Mouse (Mus musculus) left cerebral cortex, adult 2 months (tissue): ENCODE measurements around the gene Kdm2a. TPM values are rescaled to one million over a fixed set of nuclear protein-coding genes. Genes with fewer than 3 reads are reported as not detected.

ENCODE experiments used
- DNase-seq, 2 experiments: peaks; one replicate each; pipeline ENCODE4 v3.0.0; 2021 to 2022; ENCODE audit warnings: low spot score in 2 of 2, mixed read lengths in 1 of 2; ENCODE audit errors: extremely low spot score in 1 of 2
- H3K27ac ChIP-seq: fragments of 200-600 bp; 2 replicates; pipeline ENCODE4 v1.8.1; 2022
- H3K4me3 ChIP-seq: fragments of 200-600 bp; 2 replicates; pipeline ENCODE4 v1.8.1; 2022
- CTCF ChIP-seq: fragments of 200-600 bp; IDR thresholded peaks from 2 replicates; pipeline ENCODE4 v1.8.1; 2022; ENCODE audit warnings: antibody characterized with exemption, mild to moderate bottlenecking, moderate library complexity
- intact Hi-C: fragments of 180-260 bp; cut with DNase I; formaldehyde crosslinking; loops from one replicate; pipeline ENCODE4 v1.15.1; 2025
- total RNA-seq, 2 experiments: library from RNA; stranded (reverse); gene quantifications; 2 replicates each; pipeline ENCODE4 v1.2.3; 2021

Kdm2a gene
- total RNA-seq, 2 experiments from 2014 or later, result 73.2 to 92.3 TPM

DNA sequence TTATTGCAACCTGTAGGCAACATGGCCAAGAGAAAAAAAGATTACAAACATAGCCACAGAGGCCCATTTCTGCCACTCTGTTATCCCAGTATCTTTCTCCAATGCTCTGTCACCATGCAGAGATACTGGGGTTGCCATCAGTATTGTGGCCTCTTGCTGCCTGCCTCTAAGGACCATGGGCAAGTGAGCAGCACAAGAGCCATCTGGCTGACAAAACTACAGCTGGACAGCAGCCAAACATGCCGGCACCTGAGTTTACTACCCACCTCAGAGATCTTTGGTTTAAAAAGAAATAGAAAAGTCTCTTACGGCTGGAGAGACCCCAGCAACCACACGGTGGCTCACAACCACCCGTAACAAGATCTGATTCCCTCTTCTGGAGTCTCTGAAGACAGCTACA lies 78.8 kb downstream of the Kdm2a start:
- TF ChIP-seq CTCF, result no peak
- Histone ChIP-seq H3K27ac (no peak overlapping the region), H3K4me3 (no peak overlapping the region)
- no peak for DNase-seq
- intact Hi-C loops, result no loop called here

DNA sequence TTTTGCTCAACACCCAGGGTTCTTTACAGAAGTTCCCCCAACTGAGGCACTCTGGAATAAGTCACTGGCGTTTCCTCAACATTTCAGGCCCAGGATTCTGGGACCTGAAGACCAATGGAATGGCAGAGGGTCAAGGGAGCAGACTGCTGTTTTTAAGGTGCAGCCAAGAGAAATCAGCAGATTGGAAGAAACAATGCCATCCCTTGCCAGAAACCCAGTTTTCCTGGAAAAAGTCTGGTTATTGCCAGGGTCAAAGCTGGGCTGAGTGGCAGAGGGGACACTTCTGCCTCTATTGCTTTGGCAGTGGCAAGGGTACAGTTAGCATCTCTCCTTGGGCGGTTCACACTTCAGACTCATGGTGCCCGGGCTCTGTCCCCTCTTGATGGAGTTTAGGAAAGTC lies 80.9 kb downstream of the Kdm2a start:
- Histone ChIP-seq H3K27ac (no peak overlapping the region), H3K4me3 (no peak overlapping the region)
- no peak for DNase-seq
- no peak for TF ChIP-seq CTCF
- intact Hi-C loops, result no loop called here

DNA sequence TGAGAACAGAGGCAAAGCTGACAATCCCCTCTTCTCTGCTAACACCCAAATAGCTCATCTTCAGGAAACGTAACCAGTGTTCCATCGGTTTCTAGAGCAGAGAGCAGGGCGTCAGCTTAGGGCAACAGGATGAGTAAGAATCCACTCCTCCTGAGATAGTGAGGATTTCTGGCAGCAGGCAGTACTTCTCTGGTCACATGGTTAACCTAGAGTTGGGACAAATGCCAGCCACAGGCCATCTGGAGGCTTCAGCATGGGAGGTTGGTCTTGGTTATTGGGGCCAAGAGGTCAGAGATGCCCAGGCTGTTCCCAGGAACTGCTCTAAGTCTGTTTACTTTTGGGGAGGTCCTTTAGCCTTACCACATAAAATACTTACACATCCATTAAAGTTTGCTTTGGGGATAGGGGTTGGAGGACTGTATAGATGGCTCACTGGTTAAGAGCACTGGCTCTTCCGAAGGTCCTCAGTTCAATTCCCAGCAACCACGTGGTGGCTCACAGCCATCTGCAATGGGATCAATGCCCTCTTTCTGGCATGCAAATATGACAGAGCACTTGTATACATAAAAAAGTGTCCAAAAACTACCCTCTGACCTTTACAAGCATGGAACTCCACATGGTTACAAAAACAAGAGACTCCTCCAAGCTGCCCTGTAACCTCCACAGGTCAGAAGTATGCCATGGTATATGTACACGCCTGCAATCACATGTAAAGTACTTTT lies 82.7 kb downstream of the Kdm2a start:
- DNase-seq, result no peak
- intact Hi-C loops, result no loop called here
- no peak for TF ChIP-seq CTCF
- no peak overlapping the region for H3K4me3 ChIP-seq
- H3K27ac ChIP-seq, result no peak overlapping the region

DNA sequence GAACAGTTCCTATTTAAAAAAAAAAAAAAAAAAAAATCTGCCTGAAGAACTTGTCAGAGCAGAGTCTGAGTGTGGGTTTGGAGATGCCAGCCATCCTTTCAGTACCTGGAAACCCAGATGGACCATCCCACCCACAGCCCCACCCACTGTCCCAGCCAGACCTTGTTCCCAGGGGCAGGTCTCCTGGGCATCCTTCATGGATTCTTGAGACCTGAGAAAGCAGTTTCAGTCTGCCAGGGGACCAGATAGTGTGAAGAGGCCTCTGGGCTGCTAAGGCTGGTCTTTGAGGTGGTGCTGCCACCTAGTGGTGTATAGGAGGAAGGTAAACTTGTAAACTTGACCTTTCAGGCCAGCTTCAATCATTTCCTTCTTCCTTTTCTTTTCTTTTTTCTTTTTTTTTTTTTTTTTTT lies 88.3 kb downstream of the Kdm2a start:
- H3K4me3 ChIP-seq, result no peak overlapping the region
- TF ChIP-seq CTCF, result peak; percentile 75
- DNase-seq, result no peak
- intact Hi-C loops, result loop anchor here (1.0 to 5.0 kb wide), 2 partner anchors 52 to 207 kb away; no protein-coding TSS in a partner anchor
- no peak overlapping the region for H3K27ac ChIP-seq

DNA sequence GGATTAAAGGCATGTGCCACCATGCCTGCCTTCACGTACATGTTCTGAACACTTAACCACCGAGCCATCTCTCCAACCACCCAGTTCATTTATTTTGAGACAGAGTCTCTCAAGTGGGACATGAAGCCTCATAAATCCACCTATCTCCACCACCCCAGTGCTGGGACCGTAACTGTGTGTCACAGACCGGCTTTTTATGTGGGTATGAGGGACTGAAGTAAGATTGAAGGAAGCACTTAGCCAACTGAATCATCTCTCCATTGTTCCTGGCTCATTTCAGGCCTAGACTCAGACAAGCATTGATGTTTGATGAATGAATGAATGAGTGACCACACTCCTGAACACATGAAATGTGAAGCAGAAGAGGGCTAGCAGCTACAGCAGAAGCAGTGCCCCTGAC lies 88.8 kb downstream of the Kdm2a start:
- intact Hi-C loops, result loop anchor here (5.0 kb wide), 1 partner anchor 207 kb away; no protein-coding TSS in a partner anchor
- Histone ChIP-seq H3K4me3 (no peak overlapping the region), H3K27ac (no peak overlapping the region)
- no peak for TF ChIP-seq CTCF
- DNase-seq, result no peak

DNA sequence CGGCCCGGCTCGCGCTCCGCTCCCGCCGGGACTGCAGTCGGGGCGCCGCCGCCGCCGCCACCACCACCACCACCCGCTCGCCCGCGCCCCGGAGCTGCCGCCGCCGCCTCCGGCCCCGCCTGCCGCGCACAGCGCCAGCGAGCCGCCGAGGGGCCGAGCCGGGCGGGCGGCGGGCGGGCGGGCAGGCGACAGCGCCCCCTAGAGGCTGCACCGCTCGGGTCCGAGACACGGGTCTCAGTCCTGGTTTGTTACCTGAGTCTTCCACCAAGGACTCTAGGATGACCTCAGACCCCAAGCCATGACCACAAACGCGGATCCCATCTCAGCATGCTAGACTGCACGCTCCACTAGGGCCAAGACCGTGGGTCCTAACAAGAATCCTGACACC lies 91.9 kb downstream of the Kdm2a start, which contains the start of gene Grk2:
Gene Grk2, minus strand, starts transcription at position 33 of the 388 bp plus-strand sequence.
- H3K27ac ChIP-seq, result peak within 1 kb of the TSS; percentile 96
- H3K4me3 ChIP-seq, result peak within 1 kb of the TSS; percentile 71
- intact Hi-C loops, result loop anchor here (1.0 to 5.0 kb wide), 3 partner anchors 23 to 204 kb away; partner anchors contain the start of gene Ankrd13d
- TF ChIP-seq CTCF, result peak; percentile 74
- peak; percentile 83 to 85 for DNase-seq

DNA sequence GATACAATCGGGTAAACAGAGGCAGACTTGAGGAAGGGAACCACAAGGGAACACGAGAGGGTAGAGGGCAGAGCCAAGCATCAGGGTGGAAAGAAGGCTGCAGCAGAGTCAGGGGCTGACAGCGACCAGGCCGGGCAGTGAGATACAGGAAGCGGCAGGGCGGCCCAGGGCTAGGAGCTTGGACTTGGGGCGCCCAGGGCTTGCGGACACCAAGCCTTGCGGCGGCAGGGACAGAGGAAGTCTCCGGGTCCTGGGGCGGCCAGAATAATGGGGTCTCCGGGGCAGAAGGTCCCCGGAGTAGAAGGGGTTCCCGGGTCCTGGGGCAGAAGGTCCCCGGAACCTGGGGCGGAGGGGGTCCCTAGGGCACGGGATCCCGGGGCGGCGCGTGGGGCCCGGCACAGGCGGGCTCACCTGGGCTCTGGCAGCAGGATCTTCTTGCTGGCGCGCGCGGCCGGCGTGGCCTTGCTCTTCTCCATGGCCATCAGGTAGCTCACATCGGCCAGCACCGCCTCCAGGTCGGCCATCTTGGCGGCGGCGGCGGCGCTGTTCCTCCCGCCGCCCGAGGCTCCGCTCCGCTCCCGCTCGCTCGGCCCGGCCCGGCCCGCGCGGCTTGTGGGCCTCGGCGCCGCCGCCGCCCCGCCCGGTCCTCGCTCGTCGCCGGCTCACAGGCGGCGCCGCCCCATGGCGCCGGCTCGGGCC lies 92.4 kb downstream of the Kdm2a start:
- H3K27ac ChIP-seq, result peak overlapping the region; percentile 96
- intact Hi-C loops, result loop anchor here (1.0 to 5.0 kb wide), 3 partner anchors 22 to 203 kb away; partner anchors contain the start of gene Ankrd13d
- TF ChIP-seq CTCF, result no peak
- peak in 1 of 2 experiments; percentile 53 for DNase-seq
- peak overlapping the region; percentile 71 for H3K4me3 ChIP-seq

DNA sequence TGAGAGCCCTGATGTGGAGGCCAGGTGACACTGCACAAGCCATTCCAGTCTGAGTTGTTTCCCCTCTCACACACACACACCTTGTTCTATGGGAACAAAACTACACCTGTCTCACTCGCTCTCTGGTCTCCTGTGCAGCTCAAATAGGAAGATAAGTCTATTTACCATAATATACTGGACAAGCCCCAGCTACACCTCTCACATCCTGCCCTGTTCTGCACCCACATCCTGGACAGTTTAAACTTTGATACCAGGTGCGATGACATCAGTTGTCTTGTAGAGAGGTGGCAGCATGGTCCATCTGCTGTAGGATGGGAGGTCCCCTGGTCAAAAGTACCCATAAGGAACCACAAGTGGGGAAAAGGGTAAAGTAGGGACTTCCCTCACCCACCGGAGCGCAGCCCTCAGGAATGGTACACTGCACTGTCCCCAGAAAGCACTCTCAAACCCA lies 93.2 kb downstream of the Kdm2a start:
- intact Hi-C loops, result loop anchor here (5.0 kb wide), 1 partner anchor 203 kb away; no protein-coding TSS in a partner anchor
- no peak for TF ChIP-seq CTCF
- Histone ChIP-seq H3K4me3 (peak overlapping the region; percentile 71), H3K27ac (no peak overlapping the region; the same call in 1 of the 2 replicates)
- DNase-seq, result no peak

DNA sequence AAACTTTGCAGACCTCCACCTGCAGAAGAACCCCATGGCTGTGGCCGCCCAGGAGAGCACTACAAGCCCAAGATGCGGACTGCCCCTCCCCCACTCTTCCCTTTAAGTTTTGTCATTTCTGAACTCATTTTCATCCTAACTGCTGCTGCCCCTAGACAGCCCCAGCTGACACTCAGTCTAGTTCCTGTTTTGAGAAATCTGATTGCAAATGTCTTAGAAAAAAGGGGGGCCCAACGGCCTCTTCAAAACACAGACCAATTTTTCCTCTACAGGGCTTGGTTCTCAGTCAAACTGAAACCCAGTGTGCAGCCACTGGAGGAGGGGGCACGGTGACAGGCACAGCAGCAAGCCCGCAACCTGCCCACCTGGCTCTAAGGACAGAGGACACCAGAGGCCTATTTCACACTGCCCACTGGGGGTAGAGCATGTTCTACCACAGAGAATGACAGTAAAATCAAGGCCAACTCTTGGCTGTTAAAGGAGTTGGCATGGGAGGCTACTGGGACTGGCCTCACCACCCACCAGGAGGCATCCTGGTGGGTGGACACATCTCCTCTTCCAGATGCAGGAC lies 93.7 kb downstream of the Kdm2a start:
- no peak for TF ChIP-seq CTCF
- Histone ChIP-seq H3K27ac (peak overlapping the region; percentile 2; the same call in 1 of the 2 replicates), H3K4me3 (peak overlapping the region; percentile 71)
- intact Hi-C loops, result no loop called here
- no peak for DNase-seq

DNA sequence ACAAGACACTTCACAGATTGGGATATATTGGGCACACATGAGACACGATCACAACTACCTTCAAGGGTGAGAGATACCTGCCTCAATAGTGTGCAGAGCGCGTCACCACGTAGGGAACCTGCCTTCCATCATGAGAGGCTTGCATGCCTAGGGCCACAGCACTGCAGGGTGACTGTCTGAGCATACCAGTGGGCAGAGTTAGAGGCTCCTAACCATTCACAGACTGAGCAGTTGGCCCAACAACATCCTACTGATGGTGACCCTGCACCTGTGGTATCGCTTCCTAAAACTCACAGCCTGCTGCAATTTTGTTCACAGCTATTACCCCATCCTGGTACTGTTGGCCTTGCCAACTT lies 94.5 kb downstream of the Kdm2a start:
- H3K27ac ChIP-seq, result peak overlapping the region; percentile 85; the same call in 1 of the 2 replicates
- TF ChIP-seq CTCF, result no peak
- intact Hi-C loops, result no loop called here
- DNase-seq, result no peak
- H3K4me3 ChIP-seq, result peak overlapping the region; percentile 8; the same call in 1 of the 2 replicates

DNA sequence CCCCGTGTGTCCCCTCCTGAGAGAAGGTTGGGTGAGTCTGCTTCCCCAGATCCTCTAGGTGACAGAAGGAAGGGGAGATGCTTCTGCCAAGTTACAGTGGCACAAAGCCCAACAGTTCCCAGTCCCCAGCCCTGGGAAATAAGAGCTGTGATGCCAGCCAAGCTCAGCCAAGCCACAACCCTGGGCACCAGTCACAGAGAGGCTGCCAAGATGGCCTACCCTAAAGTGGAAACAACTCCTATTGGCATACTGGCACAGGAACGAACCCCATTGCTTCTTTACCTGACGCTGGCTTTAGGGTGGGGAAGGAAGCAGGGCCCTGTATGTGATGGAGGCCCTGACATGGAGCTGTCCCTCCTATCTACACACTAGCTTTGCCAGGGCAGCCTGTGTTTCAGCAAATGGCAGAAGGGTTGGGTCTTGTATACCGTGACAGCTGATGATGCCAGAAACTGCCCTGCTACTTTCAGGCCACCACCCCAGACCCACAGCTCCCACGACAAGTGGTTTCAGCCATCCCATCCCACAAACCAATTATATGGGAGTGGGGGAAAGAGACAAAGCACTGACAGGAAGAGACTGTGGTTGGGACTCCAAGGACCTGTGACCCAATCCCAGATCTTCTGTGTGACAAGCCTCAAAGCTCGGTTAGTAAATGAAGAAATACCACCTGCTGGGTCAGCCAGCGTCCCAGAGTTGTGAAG lies 95.0 kb downstream of the Kdm2a start:
- intact Hi-C loops, result no loop called here
- TF ChIP-seq CTCF, result no peak
- no peak for DNase-seq
- Histone ChIP-seq H3K27ac (peak overlapping the region; percentile 85), H3K4me3 (peak overlapping the region; percentile 8; the same call in 1 of the 2 replicates)
